Mouse (Mus musculus): ENCODE results near the gene Tent4b.
A peak's percentile ranks its signal among the peaks of the same experiment; 100 is the strongest.

The Tent4b gene

DNA sequence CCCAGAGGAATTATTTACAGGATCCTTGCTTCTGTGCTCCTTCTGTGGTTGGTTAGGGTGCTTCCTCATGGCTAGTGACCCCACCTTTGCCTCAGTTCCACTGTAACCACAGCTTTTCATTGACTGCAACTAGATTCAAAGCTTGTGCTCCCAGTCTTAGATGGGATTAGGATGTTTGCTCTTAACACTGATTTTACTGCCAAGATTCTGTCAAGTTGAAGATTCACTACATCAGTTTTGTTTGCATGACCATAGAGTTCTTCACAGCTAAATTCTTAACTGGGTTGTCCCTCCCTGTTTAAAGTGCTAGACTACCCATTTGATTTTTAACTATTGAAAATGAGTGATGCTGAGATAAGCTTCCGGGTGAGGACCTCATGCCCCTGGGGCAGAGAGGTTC is 29.3 kb downstream of the Tent4b start:
- no peak for DNase-seq (ENCODE audit: low spot score in 2 of 2)

DNA sequence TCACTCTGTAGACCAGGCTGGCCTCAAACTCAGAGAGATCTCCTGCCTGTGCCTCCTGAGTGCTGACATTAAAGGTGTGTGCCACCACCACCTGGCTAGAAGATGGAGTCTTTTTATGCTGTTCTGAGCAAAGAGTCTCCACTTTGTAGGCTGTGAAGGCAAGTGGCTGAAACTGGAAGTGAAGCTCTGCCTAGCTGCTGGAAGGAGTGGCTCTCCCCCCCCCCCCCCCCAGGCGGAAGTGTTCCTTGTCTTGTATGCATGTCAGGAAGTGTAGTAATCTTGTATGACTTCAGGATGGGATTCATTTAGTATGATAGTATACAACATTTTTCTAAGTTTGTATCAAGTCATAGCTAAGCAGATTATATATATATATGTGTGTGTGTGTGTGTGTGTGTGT is 29.8 kb downstream of the Tent4b start:
- no peak for DNase-seq (ENCODE audit: low spot score in 2 of 2)

DNA sequence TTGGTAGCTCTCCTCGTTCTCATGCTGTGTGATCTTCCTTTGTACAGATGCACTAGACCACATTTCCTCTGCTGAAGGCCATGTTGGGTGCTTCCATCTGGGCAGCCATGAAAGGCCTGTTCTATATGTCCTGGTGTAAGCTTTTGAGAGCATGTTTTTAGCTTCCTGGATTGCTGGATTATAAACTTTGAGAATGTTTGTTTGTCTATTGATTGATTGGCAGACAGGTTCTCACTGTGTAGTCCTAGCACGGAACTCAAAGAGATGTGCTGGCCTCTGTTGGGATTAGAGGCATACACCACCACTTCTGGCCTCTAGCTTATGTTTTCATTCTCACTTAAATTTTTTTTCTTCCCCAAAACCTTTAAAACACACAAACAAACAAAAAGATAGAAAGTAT is 37.7 kb downstream of the Tent4b start:
- DNase-seq (ENCODE audit: low spot score in 2 of 2), result no peak

DNA sequence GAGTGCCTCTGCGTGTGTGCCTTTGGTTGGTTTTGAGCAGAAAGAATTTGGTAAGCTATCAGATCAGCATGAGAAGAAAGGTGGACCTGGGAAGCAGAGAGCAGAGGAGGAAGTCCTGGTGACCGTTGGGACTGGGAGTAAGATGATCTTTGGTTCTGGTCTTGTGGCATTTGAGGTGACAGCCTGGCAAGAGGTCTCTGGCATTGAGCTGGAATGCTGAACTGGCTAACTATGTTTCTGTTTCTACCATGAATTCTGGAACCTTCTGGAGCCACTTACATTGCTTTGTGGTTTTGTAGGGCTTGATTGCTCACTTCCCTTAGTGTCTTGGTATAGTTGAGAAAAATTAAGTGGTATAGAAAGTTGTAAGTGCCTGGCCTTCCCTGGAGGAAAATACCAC is 38.6 kb downstream of the Tent4b start:
- no peak for DNase-seq (ENCODE audit: low spot score in 2 of 2)

DNA sequence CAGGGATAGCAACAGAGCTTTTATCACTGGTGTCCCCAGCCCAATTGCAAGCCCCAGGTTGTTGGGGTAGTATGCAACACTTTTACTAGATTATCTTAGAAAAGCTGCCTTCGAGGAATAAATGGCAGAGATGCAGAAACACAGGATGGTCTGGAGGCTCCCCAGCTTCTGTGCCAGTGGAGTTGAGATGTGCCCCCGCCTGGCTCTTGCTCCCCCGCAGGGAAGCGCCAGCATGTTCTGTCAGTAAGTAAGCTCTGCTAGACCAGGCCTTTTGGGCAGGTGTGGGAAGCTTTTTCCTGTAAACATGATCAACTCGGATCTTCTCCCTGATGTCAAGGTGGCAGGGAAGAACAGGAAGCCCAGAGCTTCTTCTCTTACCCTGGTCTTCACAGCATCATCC is 40.3 kb downstream of the Tent4b start:
- DNase-seq (ENCODE audit: low spot score in 2 of 2), result no peak

DNA sequence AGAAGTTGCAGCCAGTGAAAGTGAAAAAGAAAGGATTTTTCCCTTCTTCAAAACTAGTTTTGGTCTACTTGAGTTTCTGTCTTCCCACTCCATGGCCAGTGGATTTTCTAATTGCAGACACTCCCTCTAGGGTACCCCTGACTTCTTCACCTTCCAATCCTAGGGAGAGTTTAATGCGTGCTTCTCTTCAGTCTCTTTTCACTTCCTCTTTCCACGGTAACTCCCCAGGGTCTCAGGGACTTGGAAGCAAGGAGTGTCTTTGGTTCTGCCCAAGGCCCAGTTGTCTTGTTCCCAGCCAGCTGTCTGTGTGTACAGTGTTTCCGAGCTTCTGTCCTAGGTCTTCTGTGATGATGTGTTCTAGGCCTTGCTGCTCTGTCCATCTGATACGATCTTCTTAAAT is 42.9 kb downstream of the Tent4b start:
- no peak for DNase-seq (ENCODE audit: low spot score in 2 of 2)

DNA sequence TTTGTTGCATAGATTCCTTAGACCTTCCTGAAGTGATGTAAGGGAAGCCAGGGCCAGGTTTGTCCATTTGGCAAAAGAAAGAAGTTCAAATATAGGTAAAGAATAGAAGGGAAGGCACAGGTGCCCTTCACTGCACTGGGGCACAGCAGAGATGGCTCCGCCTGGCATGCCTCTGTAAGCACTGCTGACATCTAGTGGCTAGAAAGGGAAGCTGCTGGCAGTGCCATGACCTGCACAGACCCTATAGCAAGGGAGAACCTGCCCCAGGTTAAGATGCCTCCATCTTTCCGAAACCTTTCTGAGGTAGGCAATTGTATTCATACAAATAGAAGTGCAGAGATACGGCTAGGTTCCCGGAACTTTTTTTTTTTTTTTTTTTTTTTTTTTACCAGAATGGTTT is 45.3 kb downstream of the Tent4b start:
- DNase-seq (ENCODE audit: low spot score in 2 of 2), result peak; percentile 30 to 71

DNA sequence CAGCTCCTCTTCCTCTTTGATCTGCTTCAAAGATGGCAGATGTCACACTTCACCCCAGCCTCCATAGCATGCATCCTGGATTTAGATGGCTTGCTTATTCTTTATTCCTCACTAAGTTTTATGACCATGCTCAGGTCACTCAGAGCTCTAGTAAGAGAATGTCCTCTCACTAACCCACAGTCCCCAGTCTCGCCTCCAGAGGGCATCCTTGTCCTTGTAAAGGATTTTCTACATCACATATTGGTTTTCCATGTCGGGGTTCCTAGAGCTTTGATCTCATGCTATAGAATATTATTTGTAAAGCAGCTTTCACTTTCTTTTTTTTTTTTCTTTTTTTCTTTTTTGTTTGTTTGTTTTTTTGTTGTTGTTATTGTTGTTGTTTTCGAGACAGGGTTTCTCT is 53.8 kb downstream of the Tent4b start:
- peak in 1 of 2 experiments; percentile 69 for DNase-seq (ENCODE audit: low spot score in 2 of 2)

DNA sequence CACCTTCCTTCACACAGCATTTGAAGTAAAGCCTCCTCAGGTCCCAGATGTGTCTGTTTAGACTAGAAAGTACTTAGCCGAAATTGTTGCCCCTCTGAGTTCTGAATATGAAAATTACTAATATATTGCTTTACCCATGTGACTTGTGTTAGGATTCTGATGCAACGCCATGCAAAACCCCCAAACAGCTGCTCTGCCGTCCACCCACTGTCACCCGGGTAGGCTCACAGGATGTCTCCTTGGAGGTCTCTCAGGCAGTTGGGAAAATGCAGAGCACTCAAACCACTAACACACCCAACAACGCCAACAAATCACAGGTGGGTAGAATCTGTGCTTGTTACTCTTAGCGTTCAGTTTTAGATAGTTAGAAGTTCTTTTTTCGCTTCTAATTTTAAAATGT is 55.9 kb downstream of the Tent4b start:
- DNase-seq (ENCODE audit: low spot score in 2 of 2), result no peak

DNA sequence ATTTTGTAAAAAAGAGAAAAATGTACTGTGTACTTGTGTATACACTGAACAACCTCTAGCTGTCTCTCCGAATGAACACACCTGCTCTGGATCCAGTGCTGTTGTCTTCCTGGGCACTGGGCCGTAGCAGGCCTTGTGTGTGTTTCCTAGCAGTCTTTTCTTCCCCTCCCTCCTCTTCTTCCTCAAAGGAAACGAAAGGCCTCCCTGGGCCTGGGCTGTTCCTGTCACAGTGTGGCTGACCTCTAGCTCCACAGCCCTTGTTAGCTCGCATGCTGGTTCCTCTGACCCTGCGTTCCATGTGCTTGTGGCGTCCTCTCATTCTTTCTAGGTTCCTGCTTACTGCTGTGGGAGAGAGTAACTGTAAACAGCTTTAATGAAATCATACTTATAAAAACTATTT is 59.0 kb downstream of the Tent4b start:
- no peak for DNase-seq (ENCODE audit: low spot score in 2 of 2)

DNA sequence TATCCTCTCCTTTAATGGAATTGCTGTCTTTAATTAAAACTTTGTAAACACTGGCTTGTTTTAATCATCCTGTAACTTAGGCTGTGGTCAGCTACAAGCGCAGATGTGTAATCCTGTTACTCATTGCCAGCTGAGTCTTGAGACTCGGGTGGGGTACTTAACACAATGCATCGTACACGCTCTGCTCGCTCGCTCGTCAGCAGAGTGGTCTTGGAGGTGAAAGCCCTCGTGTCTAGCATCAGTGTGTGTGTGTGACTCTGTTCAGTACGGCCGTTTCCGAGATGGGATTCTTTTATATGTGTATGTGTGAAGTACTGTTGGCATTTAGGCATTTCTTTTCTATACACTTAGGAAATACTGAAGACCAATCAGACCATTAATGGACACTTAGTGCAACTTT is 59.5 kb downstream of the Tent4b start:
- DNase-seq (ENCODE audit: low spot score in 2 of 2), result no peak

DNA sequence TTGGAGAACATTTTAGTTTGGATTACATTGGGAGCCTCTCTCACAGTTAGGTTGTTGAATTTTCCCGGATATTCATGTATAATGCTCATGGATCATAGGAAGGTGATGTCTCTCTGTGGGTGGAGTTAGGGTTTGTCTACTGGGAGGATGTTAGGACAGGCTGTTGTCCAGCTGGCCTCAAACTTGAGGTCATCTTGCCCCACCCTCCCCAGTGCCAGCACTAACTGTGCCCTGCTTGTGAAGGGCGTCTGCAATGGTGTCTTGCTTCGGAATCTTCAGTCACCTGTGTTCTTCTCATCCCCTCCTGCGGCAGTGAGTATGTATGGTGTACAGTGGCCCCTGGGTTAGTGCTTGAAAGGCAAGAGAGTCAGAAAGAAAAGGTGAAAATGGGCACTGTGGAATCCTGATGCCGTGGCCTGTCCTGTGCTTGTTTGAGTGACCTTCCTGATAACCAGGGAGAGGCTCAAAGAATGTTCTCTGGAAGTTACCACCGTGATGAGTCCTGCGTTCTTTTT is 61.5 kb downstream of the Tent4b start:
- DNase-seq (ENCODE audit: low spot score in 2 of 2), result no peak

DNA sequence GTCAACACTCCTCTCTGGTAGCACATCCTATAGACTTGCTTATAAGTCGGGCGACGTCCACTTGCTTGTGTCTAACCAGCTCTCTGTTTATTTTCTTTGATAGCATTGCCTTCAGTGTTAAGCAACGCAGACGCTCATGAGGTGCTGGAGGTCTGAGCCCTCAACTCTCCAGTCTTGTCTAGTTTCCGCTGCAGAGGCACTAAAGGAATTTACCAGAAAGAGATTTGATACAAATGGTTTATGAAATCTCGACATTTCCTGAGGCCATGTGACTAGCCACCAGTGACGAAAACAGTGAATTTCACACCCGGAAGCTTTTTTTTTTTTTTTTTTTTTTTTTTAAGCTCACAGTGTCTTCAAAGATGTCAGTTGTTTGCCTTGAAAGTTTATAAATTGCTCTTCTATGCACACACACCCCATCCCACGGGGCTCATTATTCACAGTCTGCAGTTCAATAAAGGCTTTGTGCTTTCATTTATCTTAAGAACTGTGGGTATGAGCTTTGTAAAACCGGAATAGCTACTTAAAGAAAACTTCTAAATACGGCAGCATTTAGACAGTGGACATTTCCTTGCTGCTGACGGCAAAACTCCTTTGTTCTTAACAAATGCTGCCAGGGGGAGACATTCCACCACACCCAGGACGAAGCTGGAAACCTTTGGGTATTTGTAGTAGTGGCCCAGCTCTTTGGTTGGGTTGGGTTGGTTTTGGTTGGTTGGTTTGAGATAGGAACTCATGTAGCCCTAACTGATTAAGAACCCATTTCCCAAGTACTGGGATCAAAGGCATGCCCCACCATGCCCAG is 64.0 kb downstream of the Tent4b start:
- DNase-seq (ENCODE audit: low spot score in 2 of 2), result no peak

DNA sequence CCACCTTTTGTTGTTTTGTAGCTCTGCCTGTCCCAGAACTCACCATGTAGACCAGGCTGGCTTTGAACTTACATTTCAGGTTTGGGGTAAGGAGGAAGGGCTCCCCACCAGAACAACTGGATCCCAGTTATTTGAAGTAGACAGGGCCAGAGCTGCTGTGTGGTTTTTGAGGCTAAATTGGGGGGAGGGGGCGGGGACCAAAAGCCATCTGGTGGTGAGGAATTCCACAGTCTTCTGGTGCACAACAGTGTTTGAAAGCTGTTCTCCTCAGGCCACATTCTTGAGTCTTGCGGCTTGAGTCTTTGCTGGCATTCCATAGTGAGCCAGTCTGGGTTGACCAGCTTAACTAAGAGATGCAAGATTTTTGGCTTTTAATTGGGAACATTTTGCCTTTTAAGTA is 66.5 kb downstream of the Tent4b start:
- no peak for DNase-seq (ENCODE audit: low spot score in 2 of 2)

DNA sequence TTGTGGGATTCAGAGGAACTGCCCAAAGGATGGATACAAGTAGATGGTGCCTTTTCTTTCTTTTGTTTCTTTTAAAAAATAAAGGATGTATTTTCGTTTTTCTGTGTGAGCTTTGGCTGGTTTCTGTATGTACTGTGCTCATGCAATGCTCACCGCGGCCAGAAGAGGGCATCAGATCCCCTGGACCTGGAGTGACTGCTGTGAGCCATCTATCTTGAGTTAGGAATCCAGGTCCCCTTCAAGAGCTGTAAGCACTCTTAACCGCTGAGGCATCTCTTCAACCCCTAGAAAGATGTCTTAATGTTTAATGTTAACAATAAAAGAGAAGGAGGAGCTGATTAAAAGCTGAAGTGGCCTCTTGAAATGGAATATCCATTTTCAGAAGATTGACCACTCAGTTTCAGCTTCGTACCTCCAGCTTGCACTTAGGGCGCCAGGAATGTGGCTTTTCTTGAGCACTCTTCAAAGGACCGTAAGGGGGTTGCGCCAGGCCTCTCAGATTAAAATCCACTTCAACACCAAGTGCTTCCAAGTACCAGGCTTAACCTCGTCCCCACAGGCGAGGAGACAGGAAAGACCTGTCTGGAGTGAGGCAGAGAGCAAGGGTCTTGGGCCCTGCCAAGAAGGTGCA is 67.3 kb downstream of the Tent4b start:
- DNase-seq (ENCODE audit: low spot score in 2 of 2), result peak; percentile 74 to 90

DNA sequence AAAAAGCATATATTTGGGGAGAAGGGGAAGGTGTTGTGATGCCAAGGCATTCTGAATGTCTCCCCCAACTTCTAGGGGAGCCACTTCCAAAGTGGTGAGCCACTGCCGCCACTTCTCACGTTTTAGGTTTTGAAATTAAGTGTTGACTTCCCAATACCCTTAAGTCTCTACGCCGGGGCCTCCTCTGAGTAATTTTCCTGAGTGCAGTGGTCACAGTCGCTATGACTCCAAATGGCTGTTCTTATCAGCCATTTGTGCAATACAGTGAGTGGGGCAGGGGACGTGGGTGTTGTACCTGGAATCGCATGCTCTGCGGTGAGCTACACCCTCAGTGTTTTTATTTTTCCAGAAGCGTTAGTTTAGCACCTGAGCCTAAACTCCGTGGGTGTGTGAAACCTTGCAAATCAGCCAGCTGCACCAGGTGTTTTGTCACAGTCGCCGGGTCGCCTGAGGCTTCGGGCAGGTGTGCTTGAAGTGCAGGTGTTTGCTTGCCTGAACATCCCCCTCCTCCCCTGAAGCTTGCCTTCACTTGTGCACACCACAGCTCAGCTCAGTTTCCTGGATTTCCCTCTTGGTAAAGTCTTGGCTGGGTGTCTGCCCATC is 67.9 kb downstream of the Tent4b start:
- no peak for DNase-seq (ENCODE audit: low spot score in 2 of 2)

DNA sequence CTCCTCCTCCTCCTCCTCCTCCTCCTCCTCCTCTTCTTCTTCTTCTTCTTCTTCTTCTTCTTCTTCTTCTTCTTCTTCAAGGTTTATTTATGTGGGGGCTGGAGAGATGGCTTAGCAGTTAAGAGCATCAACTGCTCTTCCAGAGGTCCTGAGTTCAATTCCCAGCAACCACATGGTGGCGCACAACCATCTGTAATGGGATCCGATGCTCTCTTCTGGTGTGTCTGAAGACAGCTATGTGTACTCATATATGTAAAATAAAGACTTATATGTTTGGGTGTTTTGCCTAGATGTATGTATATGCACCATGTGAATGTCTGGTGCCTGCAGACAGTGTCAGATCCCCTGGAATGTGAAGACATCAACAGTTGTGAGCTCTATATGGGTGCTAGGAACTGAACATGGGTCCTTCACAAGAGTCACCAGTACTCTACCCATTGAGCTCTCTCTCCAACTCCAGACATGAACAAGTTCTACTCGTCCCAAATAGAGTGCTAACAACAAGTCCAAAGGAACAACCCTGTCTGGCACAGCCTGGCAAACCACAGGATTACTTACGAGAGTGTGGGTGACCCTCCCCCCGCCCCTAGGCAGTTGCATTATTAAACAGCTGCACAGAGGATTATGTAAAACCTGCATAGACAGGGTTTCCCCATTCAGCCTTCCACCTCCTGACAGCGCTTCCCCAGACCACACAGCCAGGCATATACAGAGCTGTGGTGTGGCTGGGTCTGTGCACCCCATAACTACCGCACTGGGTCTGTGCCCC is 70.3 kb downstream of the Tent4b start:
- DNase-seq (ENCODE audit: low spot score in 2 of 2), result peak in 1 of 2 experiments; percentile 35

DNA sequence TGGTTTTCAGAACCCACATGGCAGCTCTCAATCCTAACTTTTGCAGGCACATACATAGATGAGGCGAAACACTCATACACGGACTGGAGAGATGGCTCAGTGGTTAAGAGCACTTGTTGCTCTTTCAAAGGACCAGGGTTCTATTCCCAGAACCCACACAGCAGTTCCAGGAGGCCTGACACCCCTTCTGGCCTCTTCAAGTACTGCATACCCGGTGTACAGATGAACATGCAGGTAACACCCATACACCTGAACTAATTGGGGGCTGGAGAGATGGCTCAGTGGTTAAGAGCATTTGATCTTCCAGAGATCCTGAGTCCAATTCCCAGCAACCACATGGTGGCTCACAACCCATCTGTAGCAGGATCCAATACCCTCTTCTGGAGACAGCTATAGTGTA is 71.1 kb downstream of the Tent4b start:
- no peak for DNase-seq (ENCODE audit: low spot score in 2 of 2)

DNA sequence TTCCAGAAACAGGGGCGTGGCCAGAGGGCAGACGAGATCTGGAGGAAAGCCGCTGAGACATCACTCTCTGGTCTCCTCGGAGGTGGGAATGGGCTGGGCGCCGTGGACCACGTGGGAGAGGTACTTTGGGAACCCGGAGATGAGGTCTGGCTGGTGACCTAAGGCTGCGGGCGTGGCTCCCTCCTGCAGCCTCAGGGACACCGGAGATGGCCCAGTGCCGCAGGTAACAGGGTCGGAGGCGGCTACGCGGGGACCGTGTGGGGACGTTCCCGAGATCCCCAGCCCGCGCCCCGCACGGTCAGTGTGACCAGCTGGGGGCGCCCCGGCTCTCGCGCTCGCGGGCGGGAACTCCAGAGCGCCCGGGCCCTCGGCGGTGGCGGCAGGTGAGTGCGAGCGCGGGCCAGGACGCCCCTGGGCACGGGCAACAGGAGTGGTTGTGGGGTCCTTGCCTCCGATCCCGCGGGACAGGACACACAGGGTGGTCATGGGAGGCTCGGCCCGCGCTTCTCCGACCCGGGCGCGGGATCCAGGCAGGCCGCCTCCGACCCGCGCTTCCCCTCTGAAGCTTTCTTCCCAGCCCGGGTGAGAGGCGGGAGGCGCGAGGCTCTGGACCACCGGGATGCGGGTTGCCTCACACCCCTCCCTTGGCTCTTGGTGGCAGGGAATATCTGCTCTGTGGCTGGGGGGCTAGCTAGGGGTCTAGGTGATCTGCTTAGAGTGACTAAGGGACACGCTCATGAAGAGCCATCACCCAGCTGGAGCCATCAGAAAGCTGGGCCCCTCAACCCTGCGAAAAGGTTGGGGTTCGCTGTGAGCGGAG is 73.4 kb downstream of the Tent4b start, which contains the start of gene Adcy7:
Gene Adcy7, plus strand, starts transcription at position 173 of the 820 bp plus-strand sequence.
- peak; percentile 73 to 82 for DNase-seq (ENCODE audit: low spot score in 2 of 2)

DNA sequence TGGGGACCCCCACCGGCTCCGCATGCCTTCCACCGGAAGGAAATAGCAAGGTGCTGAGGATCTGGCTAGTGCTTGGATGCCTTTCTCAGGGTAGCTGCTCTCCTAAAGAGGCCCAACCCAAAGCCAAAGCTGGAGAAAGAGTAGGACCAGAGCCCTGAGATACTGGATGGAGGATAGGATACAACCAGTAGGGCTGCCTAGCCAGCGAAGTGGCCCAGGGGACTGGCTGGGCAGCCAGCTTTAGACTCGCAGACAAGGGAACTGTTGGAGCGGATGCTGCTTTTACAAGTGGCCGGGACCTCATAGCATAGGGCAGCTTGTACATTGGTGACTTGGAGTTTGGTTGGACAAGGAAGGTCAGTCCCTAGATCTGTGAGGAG is 74.0 kb downstream of the Tent4b start:
- no peak for DNase-seq (ENCODE audit: low spot score in 2 of 2)

DNA sequence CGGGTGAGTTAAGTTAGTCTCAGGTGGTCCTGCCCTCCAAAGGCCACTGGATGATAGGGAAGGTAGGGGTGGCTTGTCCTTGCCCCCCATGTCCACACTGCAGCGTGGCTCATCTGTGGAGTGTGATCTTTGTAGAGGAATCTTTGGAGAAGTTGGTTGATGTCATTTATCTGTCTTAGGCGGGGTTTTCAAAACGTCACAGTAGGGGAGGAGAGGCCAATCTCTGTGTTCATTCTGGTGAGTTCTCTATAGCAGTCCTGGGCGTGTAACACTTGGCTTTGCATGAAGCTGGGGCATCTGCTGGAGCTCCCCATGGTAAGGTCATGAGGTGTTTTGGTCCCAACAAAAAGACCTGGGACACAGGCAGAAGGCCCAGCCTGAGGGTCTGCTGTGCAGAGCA is 75.1 kb downstream of the Tent4b start:
- DNase-seq (ENCODE audit: low spot score in 2 of 2), result no peak
